Mouse (Mus musculus) gastrocnemius, adult 18-20 months (tissue): ENCODE measurements around the gene Slc12a7. TPM values are rescaled to one million over a fixed set of nuclear protein-coding genes. Genes with fewer than 3 reads are reported as not detected.
"Not testable (repeated sequence)": the region's sequence is repeated elsewhere in the genome, so short reads cannot be mapped to it uniquely, and the experiment has no call there.

Experiments used
- DNase-seq: peaks from one replicate; pipeline ENCODE4 v3.0.0; 2021; ENCODE audit warnings: low spot score
- total RNA-seq, 2 experiments: library from RNA; stranded (reverse); gene quantifications; 2 replicates each; pipeline ENCODE4 v1.2.3; 2021

Slc12a7 gene
- total RNA-seq, 2 experiments from 2014 or later = 3.6 to 5.1 TPM

DNA sequence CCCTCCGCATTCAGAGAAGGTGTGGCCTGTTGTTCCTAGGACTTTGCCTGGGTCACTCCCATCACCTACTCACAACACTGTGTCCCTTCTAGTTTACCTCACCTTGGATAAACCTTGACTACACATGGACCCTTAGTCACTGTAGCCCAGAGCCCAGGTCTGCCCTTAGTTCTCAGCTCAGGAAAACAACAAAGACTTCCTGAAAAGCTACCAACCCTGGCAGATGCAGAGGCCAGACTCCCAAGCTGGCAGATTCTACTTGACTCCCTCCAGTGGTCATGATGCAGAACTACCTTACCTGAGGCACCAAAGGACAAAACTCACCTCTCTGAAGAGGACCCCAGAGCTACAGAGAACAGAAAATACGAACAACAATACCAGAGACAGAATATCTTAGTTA, 18.9 kb upstream of the Slc12a7 start:
- no peak for DNase-seq

DNA sequence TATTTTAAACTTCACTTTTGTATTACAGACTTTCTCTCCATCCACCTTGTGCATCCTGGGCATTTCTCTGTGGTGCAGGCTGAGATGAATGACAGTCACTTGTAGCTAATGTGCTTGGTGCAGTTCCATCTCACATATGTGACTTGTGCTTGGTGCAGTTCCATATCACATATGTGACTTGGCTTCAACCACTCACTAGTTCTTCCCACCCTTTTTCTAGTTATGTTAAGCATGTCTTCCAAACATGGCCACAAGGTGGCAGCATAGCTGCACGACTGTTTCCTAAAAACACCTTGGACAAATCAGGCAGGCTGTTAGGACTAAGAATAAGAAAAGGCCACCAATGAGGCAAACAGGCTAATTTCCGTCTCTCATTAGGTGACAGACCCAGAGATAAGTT, 14.7 kb upstream of the Slc12a7 start:
- DNase-seq = peak; percentile 81

DNA sequence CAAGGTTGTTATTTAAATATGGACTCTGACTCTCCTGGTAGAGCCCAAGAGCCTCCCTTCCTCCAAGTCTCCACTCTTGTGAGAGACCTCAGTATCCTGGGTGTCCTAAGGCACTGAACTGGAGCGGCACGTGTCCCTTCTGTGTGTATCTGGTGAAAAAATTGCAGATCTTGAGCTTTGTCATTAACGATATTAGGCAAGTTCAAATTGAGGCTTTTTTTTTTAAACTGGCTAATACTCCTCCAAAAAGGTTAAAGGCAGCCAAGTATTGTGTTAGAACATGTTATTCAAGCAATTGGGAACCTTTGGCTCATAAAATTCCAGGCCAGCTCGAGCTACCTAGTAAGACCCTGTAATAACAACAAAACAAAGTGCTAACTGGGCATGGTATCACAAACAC, 12.7 kb upstream of the Slc12a7 start:
- no peak for DNase-seq

DNA sequence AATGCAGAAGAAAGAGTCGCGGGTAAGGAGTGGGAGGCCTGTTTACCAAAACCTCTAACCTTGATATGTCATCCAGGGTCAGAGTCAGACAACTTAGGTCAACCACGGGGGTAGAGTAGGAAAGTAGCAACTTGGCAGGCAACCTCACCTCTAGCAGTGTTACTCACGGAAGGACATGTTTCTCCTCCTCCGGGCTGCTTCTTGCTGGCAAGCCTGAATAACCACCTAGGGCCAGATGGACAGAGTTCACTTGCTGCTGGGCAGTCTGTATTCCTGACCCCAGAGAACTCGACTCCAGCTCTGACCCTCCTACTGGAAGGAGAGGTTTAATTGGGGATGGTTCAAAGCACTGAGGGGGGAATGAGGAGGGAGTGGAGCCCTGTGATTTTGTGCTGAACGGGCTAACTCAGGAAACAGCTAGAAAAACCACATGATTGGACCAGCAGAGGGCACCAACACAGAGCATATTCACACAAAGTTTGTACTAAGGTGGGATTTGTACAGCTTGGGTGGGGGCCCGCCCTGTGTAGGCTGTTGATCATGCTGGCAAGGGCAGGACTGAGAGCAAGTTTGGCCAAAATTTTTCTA, 9.7 kb upstream of the Slc12a7 start:
- peak; percentile 18 for DNase-seq

DNA sequence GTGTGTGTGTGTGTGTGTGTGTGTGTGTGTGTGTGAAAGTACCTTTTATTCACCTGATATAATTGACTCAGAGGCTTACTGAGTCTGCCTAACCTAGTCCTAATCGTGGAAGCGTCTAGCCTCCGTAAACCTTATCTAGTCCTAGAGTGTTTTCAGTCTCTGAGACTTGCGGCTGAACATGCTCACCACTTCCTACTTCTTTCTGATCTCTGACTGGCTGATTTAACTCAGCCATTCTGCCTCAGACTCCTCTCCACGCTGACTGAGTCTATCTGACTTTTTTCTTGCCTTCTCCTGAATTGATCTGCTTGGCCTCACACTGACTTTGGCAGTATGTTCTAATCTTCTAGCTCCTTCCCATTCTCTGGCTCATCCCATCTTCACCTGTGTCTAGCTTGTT, 7.6 kb upstream of the Slc12a7 start:
- DNase-seq = no peak

DNA sequence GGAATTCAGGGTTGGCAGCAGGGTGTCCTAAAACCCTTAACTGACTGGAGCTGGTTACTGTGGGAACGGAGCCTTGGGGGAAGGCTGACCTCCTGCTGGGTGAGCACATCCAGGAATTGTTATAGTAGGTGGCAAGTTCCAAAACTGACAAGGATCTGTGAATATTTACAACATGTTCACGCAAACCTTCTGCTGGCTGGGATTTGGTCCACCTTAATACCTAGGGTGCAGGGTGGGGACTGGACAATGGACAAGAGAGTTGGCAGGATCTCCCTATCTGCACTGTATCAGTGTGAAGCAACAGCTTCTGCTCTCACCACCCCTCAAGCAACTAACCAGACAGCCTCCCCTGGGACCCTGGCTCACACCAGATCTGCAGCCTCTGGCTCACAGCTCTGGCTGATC, 5.3 kb upstream of the Slc12a7 start:
- DNase-seq = peak; percentile 32

DNA sequence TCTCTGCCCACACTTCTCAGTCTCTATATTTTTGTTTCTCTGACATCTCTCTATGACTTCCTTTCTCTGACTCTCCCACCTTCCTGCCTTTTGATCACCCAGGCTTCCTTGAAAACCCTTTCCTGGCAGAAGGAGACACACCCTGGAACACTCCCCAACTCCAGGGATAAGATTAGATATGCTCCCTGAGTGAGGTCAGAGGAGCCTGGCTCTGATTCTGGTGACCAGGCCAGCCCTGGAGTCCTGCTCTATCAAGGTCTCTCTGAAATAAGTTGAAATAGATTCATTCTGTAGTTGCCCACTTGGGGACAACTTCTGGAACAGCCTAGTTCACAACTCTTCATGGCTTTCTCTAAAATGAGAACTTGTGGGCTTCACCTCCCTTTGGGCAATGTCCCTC, 4.3 kb upstream of the Slc12a7 start:
- no peak for DNase-seq

DNA sequence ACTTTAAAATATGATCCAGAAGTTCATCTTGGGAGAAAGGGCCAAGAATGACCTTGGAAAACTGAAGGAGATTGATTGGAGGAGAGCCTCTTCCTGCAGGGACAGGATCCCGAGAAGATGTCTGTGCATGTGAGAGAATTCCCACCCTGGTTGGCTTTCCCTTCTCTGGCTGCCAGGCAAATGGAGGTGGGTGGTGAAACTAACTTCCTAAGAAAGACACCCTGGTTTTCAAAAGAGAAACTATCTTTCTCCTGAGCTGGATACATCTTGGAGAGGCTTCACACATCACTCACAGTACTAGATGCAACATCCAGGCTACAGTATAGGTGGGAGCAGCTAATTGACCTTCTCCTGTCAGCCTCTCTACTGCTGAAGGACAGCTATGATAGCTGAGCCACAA, 2.0 kb upstream of the Slc12a7 start:
- DNase-seq = no peak

DNA sequence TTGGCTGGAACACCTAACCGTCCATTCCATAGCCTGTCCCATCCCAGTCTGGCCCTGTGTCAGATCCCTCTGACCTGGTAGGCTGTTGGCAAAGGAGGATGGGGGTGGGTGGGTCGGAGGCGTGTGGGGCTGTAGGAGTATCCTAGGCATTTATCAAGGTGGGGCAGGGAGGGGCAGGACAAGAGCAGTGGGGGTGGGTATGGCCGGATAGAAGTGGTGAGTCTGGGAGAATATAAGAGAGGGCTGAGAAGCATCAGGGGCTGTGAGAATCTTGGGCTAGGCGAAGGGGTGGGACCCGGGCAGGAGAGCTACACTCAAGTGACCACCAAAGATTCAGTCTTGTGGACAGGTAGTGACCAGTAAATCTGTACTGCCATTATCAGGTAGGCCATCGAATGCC, 659 bp upstream of the Slc12a7 start:
- DNase-seq = no peak

DNA sequence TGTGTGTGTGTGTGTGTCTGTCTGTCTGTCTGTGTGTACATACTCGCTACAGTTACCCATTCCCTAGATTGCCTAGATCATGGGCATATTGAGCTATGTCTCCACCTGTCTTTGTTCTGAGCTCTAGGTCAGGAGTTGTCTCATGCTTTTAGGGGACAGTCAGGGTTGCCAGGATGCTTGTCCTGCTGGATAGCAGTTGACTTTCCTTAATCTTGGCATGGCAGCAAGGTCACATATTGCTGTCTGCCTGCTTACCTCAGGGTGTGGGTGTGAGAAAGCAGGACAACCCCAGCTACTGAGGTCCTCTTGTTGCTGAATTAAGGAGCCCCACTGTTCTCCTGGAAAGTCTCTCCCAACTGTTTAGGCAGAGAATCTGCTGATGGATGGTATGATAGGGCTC, 1.5 kb downstream of the Slc12a7 start:
- no peak for DNase-seq

DNA sequence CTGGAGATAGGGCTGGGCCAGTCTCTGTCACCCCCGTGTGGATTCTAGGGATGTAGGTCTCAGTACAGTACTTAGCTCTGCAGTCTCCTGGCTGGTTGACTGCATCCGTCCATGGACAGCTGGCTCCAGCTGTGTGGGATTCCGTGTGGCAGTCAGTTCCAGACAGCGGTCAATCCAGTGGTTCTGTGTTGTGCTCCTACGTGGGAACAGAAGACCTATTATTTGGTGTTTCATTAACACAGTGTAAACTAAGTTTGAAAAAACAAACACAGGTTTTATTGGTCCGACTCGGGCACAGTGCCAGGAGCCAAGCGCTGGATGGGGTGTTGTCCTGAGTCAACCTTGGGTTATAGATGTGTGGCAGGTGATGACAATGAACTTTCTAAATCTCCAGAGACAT, 2.4 kb downstream of the Slc12a7 start:
- no peak for DNase-seq

DNA sequence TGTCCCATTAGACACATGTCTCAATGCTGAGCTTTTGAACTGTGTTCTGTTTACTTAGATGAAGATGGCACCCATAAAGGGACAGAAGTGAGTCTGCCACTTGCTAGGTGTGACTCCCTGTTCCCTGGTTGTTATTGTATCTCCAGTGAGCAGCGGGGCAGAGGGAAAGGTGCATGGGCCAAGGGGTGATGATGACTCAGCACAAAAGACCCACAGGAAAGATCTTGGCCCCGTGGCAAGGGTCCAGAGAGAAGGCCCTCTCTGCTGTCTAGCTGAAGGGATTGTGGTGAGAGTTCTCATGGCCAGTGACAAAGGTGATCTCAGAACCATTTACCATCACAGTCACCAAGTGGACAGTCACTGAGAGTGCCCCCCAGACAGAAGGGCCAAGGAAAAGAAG, 3.0 kb downstream of the Slc12a7 start:
- DNase-seq = no peak

DNA sequence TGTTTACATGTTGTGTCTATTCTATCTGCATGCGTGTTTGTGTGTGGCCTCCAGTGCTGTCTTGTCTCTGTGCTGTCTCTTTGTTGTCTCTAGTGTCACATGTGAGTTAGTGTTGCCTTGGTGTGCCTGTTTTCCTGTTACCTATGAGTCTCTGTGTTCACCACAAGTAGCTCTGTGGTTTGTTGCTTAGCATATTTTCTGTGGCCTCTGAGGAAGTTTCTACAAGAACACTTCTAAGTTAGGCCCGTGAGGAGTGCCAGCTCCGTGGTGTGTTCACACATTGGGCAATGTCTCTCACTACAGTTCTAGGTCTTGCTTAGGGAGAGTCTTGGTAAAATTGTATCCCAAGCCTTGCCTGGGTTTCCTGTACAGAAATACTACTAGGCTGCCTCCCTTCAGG, 4.0 kb downstream of the Slc12a7 start:
- no peak for DNase-seq

DNA sequence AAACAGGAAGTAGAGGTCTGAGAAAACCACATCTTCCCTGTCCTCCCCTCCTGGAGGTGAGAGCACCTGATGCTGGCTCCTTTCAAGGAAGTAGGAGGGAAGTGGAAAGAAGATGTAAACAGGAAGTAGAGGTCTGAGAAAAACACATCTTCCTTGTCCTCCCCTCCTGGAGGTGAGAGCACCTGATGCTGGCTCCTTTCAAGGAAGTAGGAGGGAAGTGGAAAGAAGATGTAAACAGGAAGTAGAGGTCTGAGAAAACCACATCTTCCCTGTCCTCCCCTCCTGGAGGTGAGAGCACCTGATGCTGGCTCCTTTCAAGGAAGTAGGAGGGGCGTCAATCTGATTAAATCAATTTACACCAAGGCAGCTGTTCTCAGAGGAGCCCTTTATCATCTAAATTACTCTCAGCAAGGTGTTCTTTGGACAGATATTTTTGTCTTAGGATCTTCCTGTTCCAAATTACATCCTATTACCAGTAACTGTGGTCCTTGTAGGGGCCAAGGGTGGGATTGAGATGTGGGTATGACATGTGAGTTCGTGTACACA, 7.6 kb downstream of the Slc12a7 start:
- not testable (repeated sequence) for DNase-seq

DNA sequence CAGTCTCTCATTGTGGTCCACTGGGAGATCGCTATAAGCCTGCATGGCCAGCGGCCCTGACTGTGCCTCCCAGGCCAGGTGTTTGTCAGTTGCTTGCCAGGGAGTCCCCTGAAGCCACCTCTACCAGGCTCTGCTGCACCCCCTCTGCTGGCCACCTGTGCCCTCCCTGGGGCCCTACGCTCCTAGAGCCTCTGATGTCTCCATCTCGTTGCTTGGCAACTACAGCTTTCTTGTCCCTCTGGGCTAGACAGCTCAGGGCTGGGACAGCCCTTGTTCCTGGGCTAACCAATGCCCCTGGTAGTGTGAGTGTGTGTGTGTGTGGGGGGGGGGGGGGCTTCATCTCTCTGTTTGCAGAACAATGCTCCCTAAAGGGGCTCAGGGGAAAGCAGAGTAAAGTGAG, 10.1 kb downstream of the Slc12a7 start:
- no peak for DNase-seq

DNA sequence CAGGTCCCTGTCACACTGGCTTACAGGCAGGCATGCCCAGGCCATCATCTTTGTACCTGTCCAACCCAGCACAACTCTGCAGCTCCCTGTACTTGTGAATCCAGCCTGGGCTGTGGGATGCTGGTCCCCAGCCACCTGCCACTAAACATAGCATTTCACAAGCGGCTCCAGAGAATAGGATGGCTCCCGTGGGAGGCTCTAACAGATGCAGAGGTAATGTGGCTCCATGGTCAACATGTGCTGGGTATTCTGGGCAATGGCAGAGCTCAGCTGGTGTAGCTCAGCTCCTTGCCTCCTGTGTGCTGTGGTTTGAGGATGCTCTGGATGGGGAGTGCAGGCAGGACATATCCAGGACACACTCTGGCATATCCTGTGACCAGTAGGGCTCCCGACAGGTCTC, 10.8 kb downstream of the Slc12a7 start:
- no peak for DNase-seq

DNA sequence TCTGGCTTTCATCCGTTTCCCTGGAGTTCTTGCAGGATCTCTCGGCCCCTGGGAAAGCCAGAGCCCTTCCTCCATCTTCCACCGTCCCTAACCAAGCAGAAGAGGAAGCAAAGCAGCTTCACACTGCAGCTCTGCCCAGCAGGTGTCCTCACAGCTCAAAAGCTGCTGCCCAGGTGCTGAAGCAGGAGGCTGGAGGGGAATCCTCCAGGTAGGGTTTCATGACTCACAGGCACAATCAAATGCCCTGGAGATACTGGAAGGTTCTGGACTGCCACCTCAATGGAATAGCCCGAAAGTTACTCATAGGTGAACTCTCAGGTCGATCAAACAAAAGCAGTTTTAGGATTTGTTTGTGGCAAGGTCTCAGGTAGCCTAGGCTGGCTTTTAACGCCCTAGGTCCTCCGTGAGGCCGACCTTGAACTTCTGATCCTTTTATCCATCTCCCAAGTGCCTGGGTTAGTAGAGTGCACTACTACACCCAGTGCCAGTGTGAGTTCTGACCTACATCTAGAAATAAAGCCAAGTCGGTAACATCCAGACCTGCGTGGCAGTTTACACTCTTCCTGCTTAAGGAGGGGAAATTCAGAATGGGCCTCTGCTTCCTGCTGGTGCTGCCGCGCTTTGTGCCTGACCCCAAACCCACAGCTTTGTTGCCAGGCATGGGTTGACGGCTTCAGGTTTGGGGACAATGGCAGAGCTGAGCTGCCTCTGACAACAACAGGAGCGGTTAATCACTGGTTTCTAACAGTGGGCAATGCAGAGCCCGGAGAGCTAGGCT, 16.0 kb downstream of the Slc12a7 start:
- no peak for DNase-seq

DNA sequence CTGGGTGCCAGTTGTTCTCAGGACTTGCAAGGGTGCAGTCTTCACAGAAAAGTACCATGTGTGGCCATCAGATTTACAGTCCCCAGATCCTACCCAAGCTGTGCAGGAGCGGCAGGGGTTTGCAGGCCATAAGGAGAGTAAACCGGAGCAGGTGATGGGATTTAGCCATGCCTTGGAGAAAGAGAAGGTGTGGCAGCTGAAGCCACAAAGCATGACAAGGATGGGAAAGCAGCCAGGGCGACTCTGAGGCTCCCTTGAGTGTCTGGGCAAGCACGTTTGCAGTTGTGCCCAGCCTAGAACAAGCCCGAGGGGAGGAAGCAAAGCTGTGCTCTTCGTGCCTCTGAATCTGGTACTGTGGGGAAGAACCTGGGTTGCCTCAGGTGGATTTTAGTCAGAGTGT, 17.5 kb downstream of the Slc12a7 start:
- no peak for DNase-seq

DNA sequence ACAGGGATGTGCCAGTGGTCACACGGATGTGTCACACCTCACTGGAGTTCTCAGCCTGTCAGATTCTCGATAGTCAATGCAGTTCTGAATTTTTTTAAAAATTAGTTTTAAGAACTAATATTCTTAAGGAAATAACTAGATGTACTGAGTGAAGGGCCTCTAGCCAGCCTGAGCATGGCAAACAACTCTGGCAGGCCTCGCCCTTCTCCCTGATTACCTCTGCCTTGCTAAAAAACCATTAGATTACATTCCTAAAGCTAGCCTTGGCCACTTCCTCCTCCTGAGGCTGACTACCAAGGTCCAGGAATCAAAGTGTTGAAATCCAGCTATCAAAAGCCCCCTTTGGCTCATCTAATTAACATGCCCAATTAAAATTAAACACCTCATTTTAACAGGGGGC, 18.4 kb downstream of the Slc12a7 start:
- DNase-seq = no peak

DNA sequence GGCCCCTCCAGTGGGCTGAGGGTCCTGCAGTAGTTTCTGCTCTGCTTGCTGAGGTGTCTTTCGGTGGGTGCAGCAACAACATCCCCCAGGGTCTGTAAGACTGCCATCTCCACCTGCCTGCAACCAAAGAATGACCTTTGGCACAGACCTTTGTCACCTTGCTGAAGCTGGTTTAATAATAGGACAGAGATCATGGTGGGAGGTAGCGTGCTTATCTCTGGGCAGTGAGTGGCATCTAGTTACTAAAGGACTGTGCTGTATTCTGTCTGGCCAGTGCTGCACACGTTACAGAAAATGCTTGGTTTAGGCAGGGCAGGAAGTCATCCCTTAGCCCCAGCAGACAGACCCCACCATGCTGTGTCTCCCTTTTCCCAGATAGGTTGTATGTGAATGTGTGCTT, 22.9 kb downstream of the Slc12a7 start:
- no peak for DNase-seq

DNA sequence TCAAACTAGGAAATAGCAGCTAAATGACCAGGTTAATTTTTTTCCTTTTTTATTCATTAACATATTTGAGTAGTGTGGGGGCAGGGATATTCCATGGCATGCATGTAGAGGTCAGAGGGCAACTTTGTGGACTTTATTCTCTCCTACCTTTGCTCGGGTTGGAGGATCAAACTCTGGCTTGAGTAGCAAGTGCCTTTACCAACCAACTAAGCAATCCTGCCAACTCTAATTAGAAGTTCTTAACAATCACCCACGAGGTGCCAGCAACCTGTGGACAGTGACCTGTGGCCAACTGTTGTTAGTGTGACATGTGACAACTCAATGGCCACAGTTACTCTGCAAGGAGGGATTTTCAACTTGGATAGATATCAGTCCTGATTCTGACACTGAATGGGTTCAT, 24.0 kb downstream of the Slc12a7 start:
- no peak for DNase-seq

DNA sequence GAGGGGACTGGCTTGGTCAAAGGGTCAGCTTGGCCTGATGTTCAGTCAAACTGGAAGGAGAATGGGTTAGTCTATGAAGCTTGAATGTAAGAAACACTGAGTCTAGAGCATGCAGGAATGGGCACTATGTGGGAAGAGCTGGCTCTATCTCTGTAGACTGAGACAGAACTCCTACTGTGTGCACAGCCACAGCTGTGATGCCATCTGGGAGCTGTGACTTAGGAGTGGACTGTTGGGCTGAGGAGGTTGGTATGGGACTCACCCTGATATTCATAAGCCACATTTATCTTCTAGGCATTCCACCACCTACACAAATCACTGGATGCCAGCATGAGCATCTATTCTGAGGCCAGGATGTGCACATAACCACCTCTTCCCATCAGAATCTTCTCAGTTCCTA, 24.5 kb downstream of the Slc12a7 start:
- DNase-seq = no peak

DNA sequence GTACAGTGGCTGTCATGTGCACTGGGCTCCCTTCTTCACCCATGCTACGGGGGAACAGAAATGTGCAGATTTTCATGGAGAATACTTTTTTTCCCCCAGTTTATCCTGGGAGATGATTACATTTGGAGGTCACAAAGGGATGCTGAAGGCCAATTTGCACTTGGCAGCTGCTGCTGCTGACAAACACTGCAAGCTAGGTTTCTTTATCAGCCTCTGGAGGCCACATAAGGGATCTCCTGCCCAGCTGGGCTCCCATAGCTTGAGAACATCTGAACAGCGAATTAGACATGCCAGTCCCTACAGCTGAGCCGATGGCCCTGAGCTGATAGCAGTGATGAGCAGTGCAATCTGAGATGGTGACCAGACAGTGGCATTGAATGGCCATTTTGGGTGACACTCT, 26.7 kb downstream of the Slc12a7 start:
- DNase-seq = no peak
